31 mouse cellular contexts compared by ENCODE assay signal in genomic region chr5:137549840-137550239, GRCm38 (mm10). TPM values are rescaled to one million over a fixed set of nuclear protein-coding genes. Genes with fewer than 3 reads are reported as not detected.
"Had no signal": no experiment of that assay in that cellular context is flagged by ENCODE, and none has a peak within 500 bp of the region (broad histone marks: within the 10 kb centered on the region; RNA-seq: fewer than 3 reads in every experiment).

No protein-coding gene starts in this region.

- ATAC-seq: hindbrain, embryonic 16.5 days; inflammation-experienced regulatory T-cells, adult 6 months; intestine, embryonic 15.5 days; intestine, postnatal 0 days; liver, embryonic 12.5 days had no signal

- H3K36me3 ChIP-seq: heart, embryonic 10.5 days; heart, embryonic 12.5 days; hindbrain, embryonic 10.5 days; hindbrain, embryonic 12.5 days; intestine, embryonic 15.5 days; limb, embryonic 13.5 days; limb, embryonic 15.5 days; liver, embryonic 12.5 days had no signal

- H3K4me1 ChIP-seq: intestine, embryonic 15.5 days had no signal

- H3K9me3 ChIP-seq: heart, embryonic 10.5 days; heart, embryonic 12.5 days; hindbrain, embryonic 10.5 days; hindbrain, embryonic 12.5 days; intestine, embryonic 15.5 days; limb, embryonic 13.5 days; limb, embryonic 15.5 days; liver, embryonic 12.5 days had no signal

- H3K4me3 ChIP-seq: heart, embryonic 10.5 days; heart, embryonic 12.5 days; hindbrain, embryonic 10.5 days; hindbrain, embryonic 12.5 days; intestine, embryonic 15.5 days; layer of hippocampus, adult 2 months; limb, embryonic 13.5 days; limb, embryonic 15.5 days; liver, embryonic 12.5 days had no signal

- H3K9ac ChIP-seq: heart, embryonic 12.5 days; hindbrain, embryonic 12.5 days; hindbrain, embryonic 14.5 days; intestine, embryonic 15.5 days; limb, embryonic 13.5 days; limb, embryonic 15.5 days; liver, embryonic 12.5 days; liver, embryonic 14.5 days had no signal

- H3K27ac ChIP-seq: heart, embryonic 10.5 days; hindbrain, embryonic 10.5 days; hindbrain, embryonic 12.5 days; hindbrain, embryonic 14.5 days; intestine, embryonic 15.5 days; layer of hippocampus, adult 2 months; limb, embryonic 13.5 days; limb, embryonic 15.5 days; liver, embryonic 12.5 days; liver, embryonic 14.5 days had no signal

- H3K4me2 ChIP-seq: heart, embryonic 12.5 days; hindbrain, embryonic 12.5 days; hindbrain, embryonic 14.5 days; intestine, embryonic 15.5 days; limb, embryonic 13.5 days; limb, embryonic 15.5 days; liver, embryonic 12.5 days had no signal

- DNase-seq: gastrocnemius, postnatal 14 days; gastrocnemius, postnatal 36 days; heart, adult 18-20 months; heart, postnatal 10 days; heart, postnatal 4 days; kidney, adult 18-20 months; kidney, adult 8-10 months; kidney, postnatal 10 days; kidney, postnatal 25 days; kidney, postnatal 4 days; layer of hippocampus, postnatal 36 days; left cerebral cortex, postnatal 4 days had no signal

RNA-seq across cellular contexts. Expression of gene Actl6b, which starts 3.5 kb away (rescaled TPM):
- polyA plus RNA-seq: heart, embryonic 10.5 days; inflammation-experienced regulatory T-cells, adult 6 months; kidney, embryonic 14.5 days; limb, embryonic 11.5 days; liver, embryonic 12.5 days; liver, embryonic 14.5 days had no signal

RNA-seq across cellular contexts. Expression of gene Epo, which starts 16.8 kb away (rescaled TPM):
- polyA plus RNA-seq: gonadal fat pad, adult 2 months; heart, embryonic 12.5 days; heart, embryonic 14.5 days; heart, embryonic 16.5 days; hindbrain, embryonic 12.5 days; hindbrain, embryonic 14.5 days; hindbrain, embryonic 16.5 days; inflammation-experienced regulatory T-cells, adult 6 months; intestine, postnatal 0 days; kidney, embryonic 14.5 days; limb, embryonic 15.5 days had no signal
